Comparison of ENCODE assay signal across 20 mouse cellular contexts in the genomic region with DNA sequence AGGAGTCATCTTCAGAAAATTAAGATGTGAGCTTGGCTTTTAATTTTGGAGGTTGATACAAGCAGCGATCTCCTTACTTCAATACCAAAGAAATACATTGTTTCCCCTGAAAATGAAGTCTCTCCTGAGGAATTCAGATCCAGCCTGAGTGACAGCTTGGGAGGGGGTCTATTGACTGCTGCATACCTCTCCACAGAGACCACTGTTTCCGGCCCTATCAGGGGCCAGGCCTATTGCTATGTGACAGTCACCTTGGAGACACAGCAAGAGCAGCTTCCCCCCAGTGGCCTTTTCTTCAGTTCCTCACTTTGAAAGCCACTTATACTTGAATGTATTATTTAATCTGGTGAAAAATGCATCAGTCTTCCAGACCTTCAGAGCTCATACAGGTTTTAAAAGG.
DNase-seq lines count a peak whose midpoint lies in the region; ATAC-seq lines count a peak whose summit lies in the region.
"Had no signal": no experiment of that assay in that cellular context is flagged by ENCODE, and none has a peak within 500 bp of the region (broad histone marks: within the 10 kb centered on the region; RNA-seq: fewer than 3 reads in every experiment).

No protein-coding gene starts in this region.

- ATAC-seq in embryonic facial prominence, embryonic 11.5 days (replicated peaks; ENCODE audit: insufficient number of reproducible peaks, low FRiP score, low TSS enrichment, low read depth): peak; percentile 62; the same call in 1 of the 2 replicates
- ATAC-seq in hindbrain, embryonic 11.5 days (ENCODE audit: low FRiP score): peak; percentile 84
- ATAC-seq in midbrain, embryonic 11.5 days (ENCODE audit: low FRiP score): peak; percentile 94
- ATAC-seq in granulocyte monocyte progenitor cell, adult 5-6 weeks (replicated peaks; ENCODE audit: poor library complexity, severe bottlenecking): no peak

- DNase-seq in embryonic facial prominence, embryonic 11.5 days (ENCODE audit: low spot score): peak; percentile 9
- DNase-seq in hindbrain, embryonic 11.5 days (ENCODE audit: low spot score): peak; percentile 48
- DNase-seq in midbrain, embryonic 11.5 days (ENCODE audit: low spot score, missing footprints): peak; percentile 89
- DNase-seq in retina, postnatal 1 day: peak; percentile 35
- DNase-seq in heart, postnatal 25 days (ENCODE audit: low spot score): no peak
- no peak for DNase-seq in frontal cortex, adult 2 months (ENCODE audit: extremely low spot score in 1 of 2, low spot score in 1 of 2)
- DNase-seq: adrenal gland, adult 8-10 months; cerebellum, adult 8-10 months; gastrocnemius, postnatal 10 days; heart, postnatal 4 days; kidney, adult 18-20 months; kidney, postnatal 36 days; layer of hippocampus, postnatal 36 days; thymus, adult 2 months had no signal

- H3K36me3 ChIP-seq in embryonic facial prominence, embryonic 11.5 days (replicated peaks; ENCODE audit: control insufficient read depth, insufficient read depth, low read depth, low read length): no peaks in the 10 kb centered on the region
- no peaks in the 10 kb centered on the region for H3K36me3 ChIP-seq in hindbrain, embryonic 11.5 days (ENCODE audit: control insufficient read depth, insufficient read depth, low read length)
- H3K36me3 ChIP-seq in midbrain, embryonic 11.5 days (ENCODE audit: control insufficient read depth, insufficient read depth, low read length): no peaks in the 10 kb centered on the region
- H3K36me3 ChIP-seq: embryonic facial prominence, embryonic 12.5 days; G1E; heart, embryonic 12.5 days; lung, embryonic 15.5 days had no signal

- 40% methylated on average over 2 of the region's 2 CpGs for WGBS in embryonic facial prominence, embryonic 11.5 days
- 20% methylated on average over 2 of the region's 2 CpGs for WGBS in hindbrain, embryonic 11.5 days
- 15% methylated on average over 2 of the region's 2 CpGs for WGBS in midbrain, embryonic 11.5 days

- no peaks in the 10 kb centered on the region for H3K4me1 ChIP-seq in embryonic facial prominence, embryonic 11.5 days (ENCODE audit: control insufficient read depth, insufficient read depth, low read length)
- no peaks in the 10 kb centered on the region for H3K4me1 ChIP-seq in hindbrain, embryonic 11.5 days (replicated peaks; ENCODE audit: control insufficient read depth, insufficient read depth, low read length)
- H3K4me1 ChIP-seq in midbrain, embryonic 11.5 days (ENCODE audit: control insufficient read depth, insufficient read depth, low read length): peaks cover 15% of the 10 kb centered on the region
- H3K4me1 ChIP-seq: embryonic facial prominence, embryonic 12.5 days; lung, embryonic 15.5 days had no signal

- no peak overlapping the region for H3K4me3 ChIP-seq in embryonic facial prominence, embryonic 11.5 days (ENCODE audit: low read depth, low read length)
- no peak overlapping the region for H3K4me3 ChIP-seq in hindbrain, embryonic 11.5 days (ENCODE audit: low read depth, low read length)
- H3K4me3 ChIP-seq in midbrain, embryonic 11.5 days (ENCODE audit: low read depth, low read length): no peak overlapping the region
- H3K4me3 ChIP-seq: embryonic facial prominence, embryonic 12.5 days; heart, embryonic 12.5 days; lung, embryonic 15.5 days had no signal

- intact Hi-C loops in heart, postnatal 25 days (cut with DNase I): no loop called here

- H3K27me3 ChIP-seq in embryonic facial prominence, embryonic 11.5 days (ENCODE audit: control insufficient read depth, insufficient read depth, low read length): no peaks in the 10 kb centered on the region
- no peaks in the 10 kb centered on the region for H3K27me3 ChIP-seq in hindbrain, embryonic 11.5 days (ENCODE audit: control insufficient read depth, insufficient read depth, low read length)
- no peaks in the 10 kb centered on the region for H3K27me3 ChIP-seq in midbrain, embryonic 11.5 days (ENCODE audit: control insufficient read depth, insufficient read depth, low read length)
- H3K27me3 ChIP-seq: embryonic facial prominence, embryonic 12.5 days; heart, embryonic 12.5 days; lung, embryonic 15.5 days had no signal

- no peaks in the 10 kb centered on the region for H3K9me3 ChIP-seq in embryonic facial prominence, embryonic 11.5 days (replicated peaks; ENCODE audit: control insufficient read depth, low read length)
- no peaks in the 10 kb centered on the region for H3K9me3 ChIP-seq in hindbrain, embryonic 11.5 days (ENCODE audit: control insufficient read depth, low read length)
- no peaks in the 10 kb centered on the region for H3K9me3 ChIP-seq in midbrain, embryonic 11.5 days (ENCODE audit: control insufficient read depth, low read length)
- H3K9me3 ChIP-seq: embryonic facial prominence, embryonic 12.5 days; heart, embryonic 12.5 days; lung, embryonic 15.5 days had no signal

- no peak overlapping the region for H3K9ac ChIP-seq in embryonic facial prominence, embryonic 11.5 days (replicated peaks; ENCODE audit: low read length)
- no peak overlapping the region for H3K9ac ChIP-seq in hindbrain, embryonic 11.5 days (ENCODE audit: low read depth, low read length)
- H3K9ac ChIP-seq in midbrain, embryonic 11.5 days (ENCODE audit: low read length): no peak overlapping the region
- H3K9ac ChIP-seq: embryonic facial prominence, embryonic 12.5 days; heart, embryonic 12.5 days; lung, embryonic 15.5 days had no signal

- H3K4me2 ChIP-seq in embryonic facial prominence, embryonic 11.5 days (ENCODE audit: low read depth, low read length): no peak overlapping the region
- H3K4me2 ChIP-seq in hindbrain, embryonic 11.5 days (replicated peaks; ENCODE audit: low read depth, low read length): no peak overlapping the region
- H3K4me2 ChIP-seq in midbrain, embryonic 11.5 days: no peak overlapping the region
- H3K4me2 ChIP-seq: embryonic facial prominence, embryonic 12.5 days; heart, embryonic 12.5 days; liver, embryonic 11.5 days; lung, embryonic 15.5 days had no signal

- no peak overlapping the region for H3K27ac ChIP-seq in embryonic facial prominence, embryonic 11.5 days (replicated peaks; ENCODE audit: low read depth, low read length)
- H3K27ac ChIP-seq in hindbrain, embryonic 11.5 days (ENCODE audit: low read depth, low read length): no peak overlapping the region
- no peak overlapping the region for H3K27ac ChIP-seq in midbrain, embryonic 11.5 days (ENCODE audit: low read depth, low read length)
- H3K27ac ChIP-seq: embryonic facial prominence, embryonic 12.5 days; lung, embryonic 15.5 days had no signal

Comparison
In these comparisons a context has a peak if more than half of its experiments do, and no peak if none do; other contexts are left out.
1. DNase-seq: peak in embryonic facial prominence, embryonic 11.5 days (single experiment), hindbrain, embryonic 11.5 days (single experiment), midbrain, embryonic 11.5 days (single experiment) and retina, postnatal 1 day (single experiment); none in heart, postnatal 25 days (single experiment) and frontal cortex, adult 2 months (0 of 2).